Mouse (Mus musculus) hindbrain, embryonic 10.5 days (tissue): Measurements from ENCODE around the gene Lmntd1. TPM values are rescaled to one million over a fixed set of nuclear protein-coding genes. Genes with fewer than 3 reads are reported as not detected.

Source experiments
- DNase-seq: peaks from one replicate; pipeline ENCODE4 v3.0.0-alpha.2; 2017; ENCODE audit warnings: low spot score
- H3K27ac ChIP-seq: fragments of 300-500 bp; sonication (generic); 2 replicates; pipeline ENCODE4 v1.5.1; 2016; ENCODE audit warnings: mild to moderate bottlenecking, moderate library complexity
- H3K27me3 ChIP-seq: fragments of 300-500 bp; sonication (generic); 2 replicates; pipeline ENCODE4 v1.6.1; 2016; ENCODE audit warnings: mild to moderate bottlenecking; ENCODE audit not compliant: poor library complexity, insufficient read depth, severe bottlenecking
- H3K36me3 ChIP-seq: fragments of 300-500 bp; sonication (generic); 2 replicates; pipeline ENCODE4 v1.6.1; 2016; ENCODE audit warnings: mild to moderate bottlenecking, moderate library complexity
- H3K4me1 ChIP-seq: fragments of 300-500 bp; sonication (generic); replicated peaks from 2 replicates; pipeline ENCODE4 v1.6.1; 2016; ENCODE audit warnings: mild to moderate bottlenecking
- H3K4me3 ChIP-seq: fragments of 300-500 bp; sonication (generic); 2 replicates; pipeline ENCODE4 v1.5.1; 2016; ENCODE audit warnings: mild to moderate bottlenecking, moderate library complexity
- H3K9me3 ChIP-seq: fragments of 300-500 bp; sonication (generic); 2 replicates; pipeline ENCODE4 v1.6.1; 2016; ENCODE audit warnings: mild to moderate bottlenecking, moderate library complexity
- WGBS: fragments of 180-500 bp; shearing (Covaris S2); methylation state at CpG from one replicate; pipeline ENCODE4 v1.1.7; 2016; 5-methylcytosine and 5-hydroxymethylcytosine counted together
- polyA plus RNA-seq: library from polyadenylated mRNA; unstranded; fragments of >200 nt; fragmentation: Nextera tagmentation; extraction: Ambion mirVana; gene quantifications from 2 replicates; pipeline ENCODE4 v1.2.1, GENCODE M21; 2016

The Lmntd1 gene
- polyA plus RNA-seq, 1 experiment from 2014 or later: 0.31 TPM

DNA sequence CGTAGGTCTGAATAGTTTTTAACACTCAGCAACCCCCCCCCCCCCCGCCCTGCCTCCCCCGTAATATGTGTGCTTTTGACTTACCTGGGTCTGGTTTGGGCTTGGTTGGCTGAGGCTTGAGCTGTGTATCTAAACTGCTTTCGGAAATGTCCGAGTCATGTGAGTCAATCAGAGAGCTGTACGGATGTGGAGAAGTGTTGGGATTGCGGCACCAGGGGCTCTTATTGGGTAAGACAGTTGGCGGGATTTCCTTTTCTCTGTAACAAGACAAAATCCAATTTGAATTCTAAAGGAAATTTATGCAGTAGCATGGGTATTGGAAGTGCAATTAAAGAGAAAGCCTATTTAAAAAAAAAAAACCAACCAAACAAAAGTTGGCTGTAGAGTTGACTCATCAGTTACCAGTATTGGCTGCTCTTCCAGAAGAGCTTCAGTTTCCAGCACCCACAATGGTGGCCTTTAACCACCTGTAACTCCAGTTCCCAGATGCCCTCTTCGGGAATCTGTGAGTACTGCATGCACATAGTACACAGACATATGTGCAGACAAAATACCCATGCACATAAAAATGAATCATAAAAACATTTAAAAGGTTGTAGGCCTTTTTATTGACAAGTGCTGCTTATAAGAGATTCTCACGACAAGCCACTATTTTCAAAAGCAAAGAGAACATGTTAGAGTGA lies 209.6 kb downstream of the Lmntd1 start:
- 91% methylated on average over 10 of the region's 10 CpGs for WGBS
- Histone ChIP-seq H3K9me3 (no peaks in the 10 kb centered on the region), H3K4me3 (no peak overlapping the region), H3K27me3 (no peaks in the 10 kb centered on the region), H3K27ac (no peak overlapping the region), H3K4me1 (peaks cover 6% of the 10 kb centered on the region), H3K36me3 (no peaks in the 10 kb centered on the region)
- DNase-seq: no peak

DNA sequence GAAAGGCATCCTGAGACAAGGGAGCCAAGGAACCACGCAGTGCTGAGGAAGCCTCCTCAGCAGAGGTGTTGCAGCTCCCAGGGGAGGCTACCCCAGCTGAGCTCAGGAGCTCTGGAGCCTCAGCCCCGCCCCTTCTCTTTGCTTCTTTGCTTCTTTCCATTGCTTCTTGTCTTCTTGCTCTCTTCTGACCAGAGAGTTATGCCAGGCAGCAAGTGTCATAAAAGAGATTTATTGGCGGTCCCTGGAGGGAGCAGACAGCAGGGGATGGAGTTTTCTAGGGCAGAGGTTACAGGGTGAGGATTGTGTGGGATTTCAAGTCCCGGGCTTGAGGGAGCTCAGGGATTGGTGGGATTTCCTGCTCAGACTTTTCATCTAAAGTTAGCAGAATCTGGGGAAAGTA lies 213.0 kb downstream of the Lmntd1 start:
- Histone ChIP-seq H3K9me3 (no peaks in the 10 kb centered on the region), H3K27ac (peak overlapping the region; percentile 23; the same call in 1 of the 2 replicates), H3K36me3 (no peaks in the 10 kb centered on the region), H3K4me3 (no peak overlapping the region), H3K27me3 (no peaks in the 10 kb centered on the region), H3K4me1 (peaks cover 6% of the 10 kb centered on the region)
- WGBS: 31% methylated on average over 4 of the region's 4 CpGs
- no peak for DNase-seq

DNA sequence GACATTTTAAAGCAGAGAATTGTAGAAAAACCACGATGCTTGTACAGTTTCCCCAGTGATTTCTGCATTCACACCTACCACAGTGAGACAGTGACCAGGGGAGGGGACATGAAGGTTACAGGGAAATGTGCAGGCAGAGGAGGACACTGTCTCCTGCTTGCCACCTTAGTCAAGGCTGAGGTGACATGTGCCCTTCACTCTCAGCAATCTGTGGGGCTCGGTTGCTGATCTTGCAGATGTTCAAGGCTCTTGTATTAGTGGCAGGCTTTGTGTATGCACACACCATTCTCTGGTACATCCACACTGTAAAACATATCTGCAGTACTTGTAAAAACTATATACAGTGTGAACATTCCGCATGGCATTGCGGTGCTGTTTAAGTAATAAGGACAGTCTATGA lies 216.2 kb downstream of the Lmntd1 start:
- Histone ChIP-seq H3K9me3 (no peaks in the 10 kb centered on the region), H3K4me1 (peaks cover 6% of the 10 kb centered on the region), H3K27me3 (no peaks in the 10 kb centered on the region), H3K36me3 (no peaks in the 10 kb centered on the region), H3K27ac (no peak overlapping the region), H3K4me3 (no peak overlapping the region)
- WGBS: 90% methylated on average over 4 of the region's 4 CpGs
- DNase-seq: no peak

DNA sequence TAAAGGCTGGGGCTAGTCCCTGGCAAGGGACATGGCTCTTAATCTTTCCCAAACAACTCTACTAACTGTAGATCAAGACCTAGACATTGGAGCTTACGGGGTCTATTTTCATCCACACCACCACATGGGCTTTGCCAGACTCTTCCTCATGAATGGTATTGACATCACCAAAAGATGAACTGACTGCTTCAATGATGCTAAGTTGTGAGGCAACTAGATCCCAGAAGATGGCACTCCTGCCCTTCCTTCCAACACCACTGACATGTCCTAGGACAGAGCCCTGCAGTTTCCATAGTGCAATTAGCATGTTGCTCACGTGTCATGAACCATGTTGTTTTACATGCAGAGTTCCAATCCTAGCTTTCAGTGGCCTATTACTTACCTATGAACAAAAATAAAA lies 217.6 kb downstream of the Lmntd1 start:
- H3K4me3 ChIP-seq: no peak overlapping the region
- H3K36me3 ChIP-seq: no peaks in the 10 kb centered on the region
- H3K4me1 ChIP-seq: peaks cover 6% of the 10 kb centered on the region
- 84% methylated on average over 2 of the region's 2 CpGs for WGBS
- no peaks in the 10 kb centered on the region for H3K9me3 ChIP-seq
- H3K27me3 ChIP-seq: no peaks in the 10 kb centered on the region
- no peak overlapping the region for H3K27ac ChIP-seq
- no peak for DNase-seq

DNA sequence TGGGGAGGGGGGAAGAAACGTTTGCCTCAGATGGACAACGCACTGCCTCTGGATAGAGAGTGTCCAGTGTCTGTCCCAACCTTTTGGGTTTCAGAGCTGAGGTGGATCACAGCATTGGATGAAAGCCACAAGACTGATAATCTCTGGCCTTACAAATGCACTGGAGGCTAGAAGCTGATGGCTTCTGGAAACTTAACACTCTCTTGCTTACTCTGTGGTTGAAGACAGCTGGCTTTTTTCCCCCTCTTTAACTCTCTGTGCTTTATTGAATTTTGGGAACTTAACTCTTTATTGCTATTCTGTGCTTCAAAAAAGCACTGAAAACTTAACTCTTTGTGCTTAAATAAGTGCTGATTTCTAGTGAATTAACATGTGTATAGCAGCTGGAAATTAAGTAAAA lies 223.7 kb downstream of the Lmntd1 start:
- peaks cover 34% of the 10 kb centered on the region for H3K4me1 ChIP-seq
- H3K27ac ChIP-seq: peak overlapping the region; percentile 54; the same call in 1 of the 2 replicates
- DNase-seq: no peak
- no peaks in the 10 kb centered on the region for H3K36me3 ChIP-seq
- WGBS: 66% methylated on average over 2 of the region's 2 CpGs
- H3K27me3 ChIP-seq: no peaks in the 10 kb centered on the region
- H3K4me3 ChIP-seq: no peak overlapping the region
- no peaks in the 10 kb centered on the region for H3K9me3 ChIP-seq

DNA sequence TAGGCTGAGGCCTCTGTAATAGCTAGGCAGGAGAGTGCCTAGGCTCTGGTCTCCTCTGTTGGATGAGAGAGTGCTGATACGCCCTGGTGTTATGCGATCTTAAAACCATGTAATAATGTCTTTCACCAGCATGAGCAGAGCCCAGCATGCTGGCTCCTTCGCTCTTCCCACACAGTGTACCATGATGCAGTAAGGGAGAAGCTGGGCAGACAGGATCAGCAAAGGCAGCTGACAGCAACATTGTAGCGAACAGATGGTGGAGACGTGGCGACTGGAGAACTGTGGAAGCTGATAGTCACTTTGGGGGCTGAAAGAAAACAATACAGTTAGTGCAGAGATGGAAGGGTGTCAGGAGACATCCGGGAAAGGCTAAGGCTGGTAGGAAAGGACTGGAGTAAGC lies 224.2 kb downstream of the Lmntd1 start:
- 62% methylated on average over 7 of the region's 7 CpGs for WGBS

DNA sequence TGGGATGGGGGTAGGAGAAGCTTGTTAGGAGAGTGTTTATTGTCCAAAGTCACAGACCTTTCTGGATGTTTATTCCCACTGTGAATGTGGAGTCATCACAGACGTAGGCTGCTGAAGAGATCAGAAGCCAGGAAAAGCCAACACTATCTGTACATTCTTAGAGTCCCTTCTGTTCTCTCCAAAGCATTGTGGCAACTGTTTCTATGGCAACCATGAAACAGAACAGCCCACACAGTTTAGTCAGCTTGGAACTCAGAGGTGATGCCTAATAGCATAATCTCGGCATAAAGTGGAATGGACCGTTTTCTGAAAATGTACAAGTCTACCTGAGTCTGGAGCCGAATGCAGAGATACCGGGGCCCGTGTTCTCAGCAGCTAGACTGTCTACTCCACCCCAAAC lies 226.7 kb downstream of the Lmntd1 start:
- Histone ChIP-seq H3K36me3 (no peaks in the 10 kb centered on the region), H3K27ac (no peak overlapping the region), H3K27me3 (no peaks in the 10 kb centered on the region), H3K4me3 (no peak overlapping the region), H3K4me1 (peaks cover 37% of the 10 kb centered on the region), H3K9me3 (no peaks in the 10 kb centered on the region)
- DNase-seq: no peak
- 80% methylated on average over 6 of the region's 6 CpGs for WGBS

More for the DNA sequence above, 224.2 kb downstream of the Lmntd1 start:
- Histone ChIP-seq H3K27ac (peak overlapping the region; percentile 54), H3K27me3 (no peaks in the 10 kb centered on the region), H3K4me3 (no peak overlapping the region), H3K36me3 (no peaks in the 10 kb centered on the region), H3K9me3 (no peaks in the 10 kb centered on the region), H3K4me1 (peaks cover 34% of the 10 kb centered on the region)
- DNase-seq: peak; percentile 51

DNA sequence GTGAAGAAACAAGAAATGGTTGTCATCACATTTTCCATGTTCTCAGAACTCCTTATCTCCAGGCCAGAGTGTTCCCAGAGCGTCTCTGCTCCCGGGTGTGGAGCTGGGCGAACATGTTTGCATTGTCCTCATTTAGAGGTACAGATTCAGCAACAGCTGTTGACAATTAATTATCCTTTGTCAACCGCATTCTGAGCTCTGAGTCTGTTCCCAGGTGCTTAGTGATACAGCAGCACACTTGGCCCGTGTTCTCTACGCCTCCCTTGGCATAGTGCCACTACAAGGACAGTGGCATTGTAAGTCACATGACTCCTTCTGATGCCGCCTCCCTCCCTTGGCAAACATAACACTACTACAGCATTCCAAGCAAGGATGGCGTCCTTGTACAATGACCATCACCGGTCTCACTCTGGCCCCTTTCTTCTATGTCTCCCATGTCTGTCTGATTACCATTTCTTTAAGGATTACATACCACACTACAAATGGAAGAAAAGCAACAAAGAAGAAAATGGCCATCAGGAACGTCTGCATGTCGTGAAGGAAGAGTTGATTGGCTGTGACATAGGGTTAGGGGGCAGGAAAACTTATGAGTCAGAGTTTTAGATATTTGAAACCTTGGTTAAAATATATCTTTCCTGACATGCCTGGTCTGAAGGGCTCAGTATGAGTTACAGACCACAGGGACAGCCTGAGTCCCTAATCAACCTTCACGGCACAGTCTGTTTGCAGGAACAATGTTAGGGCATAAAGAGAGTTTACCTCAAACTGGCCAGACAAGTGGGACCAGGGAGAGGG lies 231.3 kb downstream of the Lmntd1 start:
- peaks cover 24% of the 10 kb centered on the region for H3K4me1 ChIP-seq
- H3K9me3 ChIP-seq: no peaks in the 10 kb centered on the region
- 86% methylated on average over 12 of the region's 12 CpGs for WGBS
- no peak overlapping the region for H3K27ac ChIP-seq
- no peak for DNase-seq
- H3K27me3 ChIP-seq: no peaks in the 10 kb centered on the region
- no peaks in the 10 kb centered on the region for H3K36me3 ChIP-seq
- no peak overlapping the region for H3K4me3 ChIP-seq

DNA sequence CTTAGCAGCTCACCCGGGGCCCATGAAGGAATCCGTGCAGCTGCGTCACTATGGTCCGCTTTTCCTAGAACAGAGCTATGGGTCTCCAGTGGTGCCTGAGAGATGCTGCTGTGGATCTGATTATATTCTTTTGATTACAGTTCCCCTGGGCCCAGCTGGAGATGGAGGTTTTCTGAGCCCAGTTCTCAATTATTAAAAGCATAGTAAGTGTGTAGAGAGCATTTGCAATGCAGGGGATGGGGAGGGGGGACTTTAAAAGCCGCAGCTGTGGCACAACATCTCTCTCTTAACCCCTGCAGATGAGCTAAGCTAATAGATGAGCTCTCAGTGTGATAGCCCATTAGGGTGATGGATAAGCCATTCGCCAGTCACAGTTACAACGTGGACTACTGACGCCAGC lies 233.2 kb downstream of the Lmntd1 start:
- DNase-seq: no peak
- 83% methylated on average over 8 of the region's 8 CpGs for WGBS

DNA sequence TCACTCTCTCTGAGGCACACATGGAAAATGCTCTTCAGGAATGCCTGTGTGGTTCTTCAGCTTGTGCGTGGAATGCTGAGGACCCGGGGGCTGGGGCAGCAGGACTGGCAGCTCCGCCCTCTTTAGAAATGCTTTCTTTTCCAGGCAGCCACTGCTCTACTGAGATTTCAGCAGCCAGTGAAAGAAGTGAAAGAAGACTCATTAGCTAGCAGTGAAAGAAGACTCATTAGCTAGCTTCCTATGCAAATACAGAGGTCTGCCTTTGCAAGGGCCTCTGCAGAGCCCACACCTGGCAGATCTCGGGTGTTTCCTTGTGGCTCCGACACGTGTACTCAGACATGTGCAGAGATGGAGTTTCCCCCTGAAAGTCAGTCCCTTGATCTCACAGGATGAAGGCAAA lies 234.9 kb downstream of the Lmntd1 start:
- H3K36me3 ChIP-seq: no peaks in the 10 kb centered on the region
- DNase-seq: no peak
- 43% methylated on average over 6 of the region's 6 CpGs for WGBS
- peaks cover 18% of the 10 kb centered on the region for H3K4me1 ChIP-seq
- H3K4me3 ChIP-seq: no peak overlapping the region
- no peaks in the 10 kb centered on the region for H3K27me3 ChIP-seq
- peak overlapping the region; percentile 57 for H3K27ac ChIP-seq
- H3K9me3 ChIP-seq: no peaks in the 10 kb centered on the region

More for the DNA sequence above, 233.2 kb downstream of the Lmntd1 start:
- Histone ChIP-seq H3K36me3 (no peaks in the 10 kb centered on the region), H3K4me1 (peaks cover 13% of the 10 kb centered on the region), H3K27me3 (no peaks in the 10 kb centered on the region), H3K4me3 (no peak overlapping the region), H3K9me3 (no peaks in the 10 kb centered on the region), H3K27ac (peak overlapping the region; percentile 40; the same call in 1 of the 2 replicates)

DNA sequence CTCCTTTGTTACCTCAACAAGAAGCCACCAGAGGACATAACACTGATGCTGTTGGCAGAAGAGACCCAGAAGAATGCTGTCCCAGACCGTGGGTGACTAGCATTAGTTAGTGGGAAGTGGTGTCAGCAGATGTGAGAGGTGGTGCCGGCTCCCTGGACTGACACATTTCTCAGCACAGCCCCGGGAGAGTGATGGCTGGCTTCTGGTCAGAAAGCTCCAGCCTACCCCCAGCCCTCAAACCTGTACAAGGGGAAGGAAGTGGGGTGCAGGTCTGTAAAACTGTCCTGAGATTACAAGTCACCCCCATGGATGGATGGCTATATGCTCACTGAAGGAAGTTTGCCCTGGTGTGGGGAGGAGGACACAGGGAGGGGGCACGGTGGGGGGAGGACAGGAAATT lies 235.4 kb downstream of the Lmntd1 start:
- 75% methylated on average over 4 of the region's 4 CpGs for WGBS
- Histone ChIP-seq H3K36me3 (no peaks in the 10 kb centered on the region), H3K27ac (0 out of 2 replicates have a peak overlapping the region, but pooled peaks have one; percentile 6), H3K4me1 (peaks cover 23% of the 10 kb centered on the region), H3K4me3 (no peak overlapping the region), H3K27me3 (no peaks in the 10 kb centered on the region), H3K9me3 (no peaks in the 10 kb centered on the region)
- no peak for DNase-seq

DNA sequence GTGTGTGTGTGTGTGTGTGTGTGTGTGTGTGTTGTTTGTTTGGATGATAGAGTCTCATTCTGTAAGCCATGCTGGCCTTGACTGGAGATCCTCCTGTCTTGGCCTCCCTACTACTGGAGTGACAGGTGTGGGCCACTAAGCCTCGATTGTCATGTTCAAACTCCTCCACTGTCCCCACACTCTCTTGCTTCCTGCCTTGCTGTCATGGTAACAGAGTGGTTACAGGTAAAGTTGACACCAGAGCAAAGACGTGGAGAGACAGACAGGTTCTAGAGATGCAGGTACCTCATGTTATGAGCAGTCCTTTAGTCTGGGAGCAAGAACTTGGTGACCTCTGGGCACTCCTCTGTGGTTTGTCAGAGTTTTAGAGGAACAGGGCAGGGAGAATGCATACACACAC lies 239.7 kb downstream of the Lmntd1 start:
- 81% methylated on average over 2 of the region's 2 CpGs for WGBS
- H3K36me3 ChIP-seq: no peaks in the 10 kb centered on the region
- no peaks in the 10 kb centered on the region for H3K27me3 ChIP-seq
- no peak overlapping the region for H3K27ac ChIP-seq
- no peak overlapping the region for H3K4me3 ChIP-seq
- H3K9me3 ChIP-seq: no peaks in the 10 kb centered on the region
- peaks cover 25% of the 10 kb centered on the region for H3K4me1 ChIP-seq
- no peak for DNase-seq

DNA sequence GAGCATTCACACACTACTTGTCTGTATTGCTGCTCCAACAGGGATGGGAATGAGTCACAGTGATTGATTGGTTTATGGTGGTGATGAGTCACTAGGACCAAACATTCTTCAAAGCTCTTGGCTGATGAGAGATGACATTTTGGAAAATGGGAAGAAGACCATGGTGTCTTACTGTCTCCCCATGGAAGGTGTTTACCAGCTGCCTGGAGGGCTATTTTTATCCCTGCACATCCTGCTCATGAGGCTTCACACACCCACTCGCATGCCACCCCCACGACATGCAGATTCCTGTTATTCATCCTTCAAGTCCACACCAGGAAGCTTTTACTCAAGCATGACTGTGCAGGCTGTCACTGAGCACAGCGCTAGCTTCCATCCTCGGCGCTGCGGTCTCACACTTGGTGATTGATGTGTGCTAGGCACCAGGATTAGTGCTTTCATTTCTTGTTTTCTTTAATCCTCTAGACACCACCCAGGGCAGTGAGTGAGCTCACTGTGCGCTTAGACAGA lies 240.4 kb downstream of the Lmntd1 start:
- Histone ChIP-seq H3K4me1 (peaks cover 25% of the 10 kb centered on the region), H3K27ac (0 out of 2 replicates have a peak overlapping the region, but pooled peaks have one; percentile 12), H3K36me3 (no peaks in the 10 kb centered on the region), H3K4me3 (no peak overlapping the region), H3K9me3 (no peaks in the 10 kb centered on the region), H3K27me3 (no peaks in the 10 kb centered on the region)
- WGBS: 61% methylated on average over 7 of the region's 7 CpGs
- no peak for DNase-seq
